Mouse (Mus musculus) kidney, embryonic 16.5 days (tissue): ENCODE results near the gene Vezt. TPM values are rescaled to one million over a fixed set of nuclear protein-coding genes. Genes with fewer than 3 reads are reported as not detected.

Source experiments
- ATAC-seq: fragments of 200-750 bp; cut with Nextera tagmentation; 2 replicates; pipeline ENCODE4 v1.8.0; 2017; ENCODE audit warnings: moderate TSS enrichment; ENCODE audit not compliant: low FRiP score, low TSS enrichment
- H3K27ac ChIP-seq: fragments of 300-500 bp; sonication (generic); 2 replicates; pipeline ENCODE4 v1.5.1; 2014; ENCODE audit warnings: low read length
- H3K27me3 ChIP-seq: fragments of 300-500 bp; sonication (generic); 2 replicates; pipeline ENCODE4 v1.6.1; 2014; ENCODE audit warnings: low read length, control low read depth, mixed read lengths; ENCODE audit not compliant: insufficient read depth
- H3K36me3 ChIP-seq: fragments of 300-500 bp; sonication (generic); 2 replicates; pipeline ENCODE4 v1.6.1; 2014; ENCODE audit warnings: low read length, control low read depth, mixed read lengths; ENCODE audit not compliant: insufficient read depth
- H3K4me1 ChIP-seq: fragments of 300-500 bp; sonication (generic); 2 replicates; pipeline ENCODE4 v1.6.1; 2014; ENCODE audit warnings: low read length, control low read depth, mixed read lengths; ENCODE audit not compliant: insufficient read depth
- H3K4me2 ChIP-seq: fragments of 300-500 bp; sonication (generic); replicated peaks from 2 replicates; pipeline ENCODE4 v1.6.1; 2014; ENCODE audit warnings: low read depth, low read length
- H3K4me3 ChIP-seq: fragments of 300-500 bp; sonication (generic); 2 replicates; pipeline ENCODE4 v1.5.1; 2014; ENCODE audit warnings: mild to moderate bottlenecking, low read length
- H3K9ac ChIP-seq: fragments of 300-500 bp; sonication (generic); replicated peaks from 2 replicates; pipeline ENCODE4 v1.6.1; 2014; ENCODE audit warnings: low read length
- H3K9me3 ChIP-seq: fragments of 300-500 bp; sonication (generic); 2 replicates; pipeline ENCODE4 v1.6.1; 2016; ENCODE audit warnings: low read length, control low read depth
- WGBS: fragments of 180-500 bp; shearing (Covaris S2); extraction: QIAGEN DNeasy Blood & Tissue Kit; methylation state at CpG from one replicate; pipeline ENCODE4 v1.1.7; 2014; 5-methylcytosine and 5-hydroxymethylcytosine counted together
- polyA plus RNA-seq: library from polyadenylated mRNA; unstranded; fragments of >200 nt; fragmentation: Nextera tagmentation; extraction: Ambion mirVana; gene quantifications from 2 replicates; pipeline ENCODE4 v1.2.1, GENCODE M21; 2015

The Vezt gene
- polyA plus RNA-seq, 1 experiment from 2014 or later, result 24.5 TPM

DNA sequence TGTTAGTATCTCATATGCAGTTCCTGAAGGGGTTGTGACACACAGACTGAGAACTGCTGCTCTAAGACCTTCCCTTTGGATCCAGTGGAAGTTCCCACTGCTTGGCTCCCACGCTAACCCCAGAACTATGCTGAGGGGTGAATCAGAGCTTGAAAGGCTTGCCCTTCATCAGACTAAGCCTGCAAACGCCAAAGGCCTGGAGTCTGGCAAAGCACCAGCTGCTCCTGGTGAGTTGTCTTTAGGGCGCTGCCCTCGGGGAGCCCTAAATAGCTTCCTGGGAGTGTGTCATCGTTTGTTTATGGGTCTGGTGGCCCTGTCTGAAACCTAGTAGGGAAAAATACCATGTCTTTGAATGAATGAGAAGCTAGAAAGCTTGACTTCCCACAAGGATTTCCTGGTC lies 91.4 kb downstream of the Vezt start:
- Histone ChIP-seq H3K4me1 (0 out of 2 replicates have a peak, but pooled peaks cover 6% of the 10 kb centered on the region), H3K9me3 (no peaks in the 10 kb centered on the region), H3K27ac (no peak overlapping the region), H3K27me3 (no peaks in the 10 kb centered on the region), H3K9ac (no peak overlapping the region), H3K36me3 (no peaks in the 10 kb centered on the region), H3K4me3 (no peak overlapping the region), H3K4me2 (no peak overlapping the region)
- 37% methylated on average over 5 of the region's 5 CpGs for WGBS
- no peak for ATAC-seq

DNA sequence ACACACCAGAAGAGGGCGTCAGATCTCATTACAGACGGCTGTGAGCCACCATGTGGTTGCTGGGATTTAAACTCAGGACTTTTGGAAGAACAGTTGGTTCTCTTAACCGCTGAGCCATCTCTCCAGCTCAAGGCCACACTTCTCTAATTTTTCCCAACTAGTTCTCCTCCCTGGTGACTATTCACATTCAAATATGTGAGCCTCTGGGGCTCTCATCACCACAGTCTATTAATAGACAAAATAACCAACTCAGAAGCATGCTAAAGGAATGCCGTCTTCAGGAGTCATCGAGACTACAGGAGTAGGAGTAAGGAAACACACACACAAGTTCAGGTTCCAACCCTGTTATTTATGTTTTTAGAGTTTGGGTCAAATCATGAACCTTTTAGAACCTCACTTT lies 95.3 kb downstream of the Vezt start:
- Histone ChIP-seq H3K9ac (no peak overlapping the region), H3K4me2 (no peak overlapping the region), H3K4me1 (no peaks in the 10 kb centered on the region), H3K27ac (no peak overlapping the region), H3K36me3 (no peaks in the 10 kb centered on the region), H3K4me3 (no peak overlapping the region), H3K27me3 (no peaks in the 10 kb centered on the region), H3K9me3 (no peaks in the 10 kb centered on the region)
- ATAC-seq, result no peak
- 79% methylated on average over 5 of the region's 5 CpGs for WGBS

DNA sequence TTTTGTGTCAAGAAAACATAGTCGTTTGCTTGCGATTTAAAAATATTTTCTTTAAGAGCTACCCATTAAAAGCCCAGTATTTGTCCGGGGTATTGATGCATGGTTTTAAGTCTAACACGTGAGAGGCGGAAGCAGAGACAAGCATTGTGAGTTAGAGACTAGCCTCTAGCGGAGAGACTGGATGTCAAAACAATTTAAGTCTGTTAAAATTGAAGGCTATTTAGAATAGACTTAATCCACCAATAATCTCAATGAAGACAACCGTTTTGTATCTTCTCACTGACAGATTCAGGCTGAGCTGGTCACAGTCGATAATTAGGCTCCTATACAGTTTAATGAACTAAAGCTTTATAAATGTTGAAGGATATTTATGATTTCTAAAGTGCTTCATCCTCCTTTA lies 95.9 kb downstream of the Vezt start:
- H3K4me2 ChIP-seq, result no peak overlapping the region
- no peaks in the 10 kb centered on the region for H3K4me1 ChIP-seq
- H3K27me3 ChIP-seq, result no peaks in the 10 kb centered on the region
- no peak overlapping the region for H3K4me3 ChIP-seq
- WGBS, result 86% methylated on average over 8 of the region's 8 CpGs
- no peak overlapping the region for H3K27ac ChIP-seq
- H3K36me3 ChIP-seq, result no peaks in the 10 kb centered on the region
- ATAC-seq, result no peak
- H3K9ac ChIP-seq, result no peak overlapping the region
- no peaks in the 10 kb centered on the region for H3K9me3 ChIP-seq

DNA sequence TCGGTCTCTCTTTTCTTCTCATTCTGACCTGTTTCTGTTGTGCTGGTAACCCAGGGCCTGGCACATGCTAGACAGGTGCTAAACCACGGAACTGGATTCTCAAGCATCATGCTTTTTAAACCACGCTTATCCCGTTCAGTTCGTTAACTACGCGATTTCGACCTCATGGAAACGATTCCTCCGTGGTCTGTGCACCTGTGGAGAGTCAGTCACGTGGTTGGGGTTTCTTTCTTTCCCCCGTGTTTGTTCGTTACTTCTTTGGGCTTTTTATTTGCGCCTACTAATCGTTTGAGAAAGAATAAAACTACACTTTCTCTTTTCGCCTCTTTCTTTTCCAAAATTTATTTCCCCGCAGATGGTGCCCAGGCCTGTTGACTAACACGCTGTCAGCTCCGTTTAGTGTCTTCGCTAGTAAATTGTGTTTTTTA lies 96.8 kb downstream of the Vezt start:
- no peak overlapping the region for H3K9ac ChIP-seq
- H3K36me3 ChIP-seq, result no peaks in the 10 kb centered on the region
- no peak for ATAC-seq
- H3K4me2 ChIP-seq, result no peak overlapping the region
- no peak overlapping the region for H3K4me3 ChIP-seq
- no peak overlapping the region for H3K27ac ChIP-seq
- H3K27me3 ChIP-seq, result no peaks in the 10 kb centered on the region
- H3K9me3 ChIP-seq, result no peaks in the 10 kb centered on the region
- no peaks in the 10 kb centered on the region for H3K4me1 ChIP-seq
- WGBS, result 86% methylated on average over 20 of the region's 20 CpGs

DNA sequence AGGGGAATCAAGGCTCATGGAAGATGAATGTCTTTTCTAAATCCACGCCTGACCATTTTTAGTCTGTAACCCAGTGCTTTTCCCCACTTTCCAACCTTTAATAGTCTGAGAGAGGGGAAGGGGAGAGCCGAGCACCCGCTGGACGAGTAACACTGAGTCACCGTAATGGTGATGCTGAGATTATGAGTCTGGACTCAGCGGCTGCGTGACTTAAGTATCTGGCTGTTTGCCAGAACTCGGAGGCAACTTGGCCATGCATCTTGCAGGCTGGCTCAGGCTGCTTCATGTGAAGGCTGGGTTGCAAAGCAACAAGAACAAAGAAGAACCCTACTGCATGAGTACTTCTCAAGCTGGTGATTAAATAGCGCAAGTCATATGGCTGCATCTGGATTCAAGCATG lies 101.6 kb downstream of the Vezt start:
- ATAC-seq, result no peak
- Histone ChIP-seq H3K27me3 (no peaks in the 10 kb centered on the region), H3K9ac (no peak overlapping the region), H3K27ac (no peak overlapping the region), H3K4me2 (no peak overlapping the region), H3K4me1 (no peaks in the 10 kb centered on the region), H3K4me3 (no peak overlapping the region), H3K9me3 (no peaks in the 10 kb centered on the region), H3K36me3 (no peaks in the 10 kb centered on the region)
- WGBS, result 52% methylated on average over 9 of the region's 9 CpGs

DNA sequence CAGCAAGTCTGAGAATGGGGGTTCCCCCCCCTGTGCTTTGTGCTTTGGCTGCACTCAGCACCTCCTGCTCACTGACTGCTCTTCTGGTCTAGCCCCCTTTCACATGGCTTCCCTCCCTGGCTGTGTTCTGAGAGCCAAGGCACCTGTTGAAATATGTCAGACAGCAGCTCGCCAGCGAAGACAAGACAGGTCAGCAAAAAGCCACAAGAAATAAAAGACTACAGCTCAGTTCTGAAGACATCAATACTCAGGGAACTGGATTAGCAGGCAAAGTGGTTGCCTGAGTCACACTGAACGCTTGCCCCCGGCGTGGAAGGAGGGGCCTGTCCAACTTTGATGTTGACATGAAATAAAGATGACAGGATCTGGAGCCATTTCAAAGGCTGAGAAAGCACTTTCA lies 102.8 kb downstream of the Vezt start:
- Histone ChIP-seq H3K4me2 (no peak overlapping the region), H3K9me3 (no peaks in the 10 kb centered on the region), H3K4me3 (no peak overlapping the region), H3K9ac (no peak overlapping the region), H3K4me1 (no peaks in the 10 kb centered on the region), H3K27me3 (no peaks in the 10 kb centered on the region), H3K36me3 (no peaks in the 10 kb centered on the region), H3K27ac (no peak overlapping the region)
- ATAC-seq, result no peak
- 45% methylated on average over 5 of the region's 5 CpGs for WGBS

DNA sequence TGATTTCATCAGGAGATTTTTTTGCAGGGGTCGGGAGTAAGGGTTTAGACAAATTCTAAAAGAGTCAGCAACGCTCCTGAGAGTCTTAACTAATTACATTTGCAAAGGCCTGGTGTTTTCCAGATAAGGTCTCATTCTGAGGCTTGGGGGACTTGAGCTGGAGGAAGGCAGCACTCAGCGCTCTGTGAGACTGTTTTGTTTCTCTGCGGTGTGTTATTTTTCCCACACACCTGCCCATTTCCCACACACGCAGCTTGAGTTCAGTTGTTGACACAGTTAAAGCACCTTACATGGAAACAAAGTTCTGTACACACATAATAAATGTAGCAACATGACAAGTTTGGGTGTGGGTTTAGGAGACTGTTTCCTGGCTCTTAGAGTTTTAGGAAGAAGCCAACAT lies 103.6 kb downstream of the Vezt start:
- H3K36me3 ChIP-seq, result no peaks in the 10 kb centered on the region
- ATAC-seq, result no peak
- WGBS, result 78% methylated on average over 5 of the region's 5 CpGs

DNA sequence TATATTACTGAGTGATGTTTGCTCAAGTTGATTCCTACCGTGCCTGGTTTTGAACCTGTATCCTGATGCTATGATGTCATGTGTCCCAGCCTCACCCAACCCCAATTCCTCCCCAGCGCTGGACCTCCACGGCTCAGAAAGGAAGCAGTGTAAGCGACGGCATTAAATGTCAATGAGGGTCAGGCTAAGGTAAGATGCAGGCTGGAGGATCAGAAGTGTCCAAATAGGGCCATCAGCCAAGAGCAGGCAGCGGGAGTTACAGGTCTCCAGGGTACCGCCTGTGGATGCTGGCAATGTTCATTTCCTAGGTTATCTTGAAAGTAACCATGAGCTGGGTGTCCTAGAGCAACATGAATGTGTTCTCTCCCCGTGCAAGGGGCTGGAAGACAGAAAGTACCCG lies 104.2 kb downstream of the Vezt start:
- no peak overlapping the region for H3K27ac ChIP-seq
- H3K4me2 ChIP-seq, result no peak overlapping the region
- H3K9ac ChIP-seq, result no peak overlapping the region
- WGBS, result 65% methylated on average over 9 of the region's 9 CpGs
- no peak for ATAC-seq
- H3K27me3 ChIP-seq, result no peaks in the 10 kb centered on the region
- no peaks in the 10 kb centered on the region for H3K9me3 ChIP-seq
- no peaks in the 10 kb centered on the region for H3K36me3 ChIP-seq
- H3K4me3 ChIP-seq, result no peak overlapping the region
- no peaks in the 10 kb centered on the region for H3K4me1 ChIP-seq

More for the DNA sequence above, 103.6 kb downstream of the Vezt start:
- Histone ChIP-seq H3K9me3 (no peaks in the 10 kb centered on the region), H3K9ac (no peak overlapping the region), H3K4me3 (no peak overlapping the region), H3K4me1 (no peaks in the 10 kb centered on the region), H3K27me3 (no peaks in the 10 kb centered on the region), H3K4me2 (no peak overlapping the region), H3K27ac (no peak overlapping the region)

DNA sequence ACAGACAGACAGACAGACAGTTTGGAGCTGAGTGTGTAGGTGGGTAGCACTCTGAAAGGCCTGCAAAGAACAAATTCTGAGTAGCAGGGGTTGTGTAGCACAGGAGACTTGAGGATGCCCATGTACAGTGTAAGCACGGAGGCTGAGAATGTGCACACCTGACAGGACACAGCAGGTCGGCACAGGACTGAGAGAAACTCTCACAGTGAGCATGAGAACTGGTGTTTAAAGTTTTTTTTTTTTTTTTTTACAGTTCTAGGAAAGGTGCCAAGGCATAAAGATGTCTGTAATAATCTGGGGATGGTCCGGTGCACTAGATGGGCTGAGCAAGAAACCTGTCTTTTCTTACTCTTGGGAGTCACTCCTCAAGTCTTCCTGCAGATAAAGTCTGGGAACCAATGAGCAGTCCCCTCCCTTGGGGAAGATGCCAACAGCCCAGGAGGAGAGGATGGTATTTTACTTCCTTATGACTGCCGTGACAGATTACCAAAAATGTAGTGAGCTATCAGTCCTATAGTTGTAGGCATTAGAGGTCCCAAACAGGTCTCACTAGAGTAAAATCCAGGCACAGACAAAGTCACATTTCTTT lies 105.3 kb downstream of the Vezt start:
- Histone ChIP-seq H3K4me3 (no peak overlapping the region), H3K27ac (no peak overlapping the region), H3K4me1 (no peaks in the 10 kb centered on the region), H3K4me2 (no peak overlapping the region), H3K36me3 (no peaks in the 10 kb centered on the region), H3K9ac (no peak overlapping the region), H3K27me3 (no peaks in the 10 kb centered on the region), H3K9me3 (no peaks in the 10 kb centered on the region)
- ATAC-seq, result no peak
- 70% methylated on average over 4 of the region's 4 CpGs for WGBS

DNA sequence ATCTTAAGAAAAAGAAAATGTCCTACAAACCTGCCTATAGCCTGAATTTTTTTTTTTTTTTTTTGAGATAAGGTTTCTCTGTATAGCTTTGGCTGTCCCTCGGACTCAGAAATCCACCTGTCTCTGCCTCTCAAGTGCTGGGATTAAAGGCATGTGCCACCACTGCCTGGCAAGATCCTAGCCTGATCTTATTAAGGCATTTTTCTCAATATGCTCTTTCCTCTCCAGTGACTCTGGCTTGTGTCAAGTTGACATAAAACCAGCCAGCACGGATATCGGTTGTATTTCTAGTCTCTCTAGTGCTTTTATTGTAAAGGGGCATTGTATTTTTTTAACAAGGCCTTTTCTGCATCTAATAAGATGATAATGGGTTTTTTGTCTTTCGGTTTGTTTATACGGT lies 111.0 kb downstream of the Vezt start:
- WGBS, result 86% methylated on average over 5 of the region's 5 CpGs

More for the DNA sequence above, 111.0 kb downstream of the Vezt start:
- ATAC-seq, result no peak
- no peak overlapping the region for H3K9ac ChIP-seq
- H3K9me3 ChIP-seq, result no peaks in the 10 kb centered on the region
- no peaks in the 10 kb centered on the region for H3K4me1 ChIP-seq
- H3K27ac ChIP-seq, result no peak overlapping the region
- H3K4me2 ChIP-seq, result no peak overlapping the region
- H3K4me3 ChIP-seq, result no peak overlapping the region
- no peaks in the 10 kb centered on the region for H3K27me3 ChIP-seq
- H3K36me3 ChIP-seq, result no peaks in the 10 kb centered on the region
